Mouse (Mus musculus) WW6 (cell line): ENCODE measurements around the gene Olfr839-ps1.

Experiments
- DNase-seq: peaks from one replicate; pipeline ENCODE4 v3.0.0-alpha.2; 2013; ENCODE audit warnings: low read depth, low spot score

Gene Olfr839-ps1

DNA sequence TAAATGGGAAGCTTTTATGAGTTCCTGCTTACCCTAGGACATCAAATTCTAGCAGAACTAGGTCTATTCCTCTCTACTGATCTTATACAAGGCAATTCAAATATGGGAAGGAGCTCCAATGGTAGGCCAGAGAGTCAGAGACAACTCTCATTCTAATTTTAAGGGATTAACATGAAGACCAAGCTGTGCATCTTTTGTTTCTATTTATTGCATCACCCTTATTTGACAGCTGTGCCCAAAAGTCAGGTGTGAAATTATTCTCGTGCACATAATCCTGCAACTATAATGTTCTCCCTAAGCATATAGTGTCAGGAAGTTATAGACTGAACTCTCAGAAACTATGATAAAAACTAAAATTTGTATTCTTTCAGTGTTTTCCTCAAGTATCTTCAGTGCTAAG lies at the start of gene Olfr839-ps1:
TSS of gene Olfr839-ps1 (minus strand) at position 101 of the 400 bp plus-strand sequence.
- DNase-seq, result no peak

DNA sequence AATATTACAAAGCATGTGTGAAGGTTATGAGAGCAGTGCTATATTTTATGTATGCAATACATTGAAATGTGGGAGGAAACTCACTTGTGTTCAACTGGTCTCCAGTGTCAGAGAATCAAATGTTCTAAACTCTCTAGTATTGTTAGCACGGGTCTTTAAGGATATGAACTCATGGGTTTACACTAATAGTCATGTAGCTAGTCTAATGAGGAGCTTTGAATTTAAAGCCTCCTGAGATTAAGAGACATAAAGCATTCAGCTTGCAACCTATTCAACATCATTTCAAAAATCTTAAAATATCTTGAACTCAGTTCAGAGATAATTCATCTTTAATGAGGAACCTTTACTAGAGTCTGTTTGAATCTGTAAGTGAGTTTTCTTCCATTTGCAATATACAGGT lies 41.1 kb downstream of the Olfr839-ps1 start, which contains the start of gene Olfr837:
TSS of gene Olfr837 (plus strand) at position 301 of the 400 bp plus-strand sequence.
- DNase-seq, result no peak

DNA sequence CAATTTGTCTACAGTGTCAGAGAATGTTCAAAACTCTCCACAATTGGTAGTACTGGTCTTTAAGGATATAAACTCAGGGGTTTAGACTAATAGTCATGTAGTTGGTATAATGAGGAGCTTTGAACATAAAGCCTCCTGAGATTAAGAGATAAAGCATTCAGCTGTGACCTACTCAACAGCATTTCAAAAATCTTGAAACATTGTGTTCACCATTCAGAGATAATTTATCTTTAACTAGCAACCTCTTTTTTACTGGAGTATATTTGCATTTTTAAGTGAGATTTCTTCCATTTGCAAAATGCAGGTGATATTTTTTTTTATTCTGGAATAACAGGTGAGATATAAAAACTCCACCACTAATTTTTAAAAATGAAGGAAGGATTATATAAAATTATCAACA lies 57.0 kb downstream of the Olfr839-ps1 start, which contains the start of gene Olfr836:
TSS of gene Olfr836 (plus strand) at position 301 of the 400 bp plus-strand sequence.
- no peak for DNase-seq
